Mouse (Mus musculus) G1E (cell line): ENCODE results near the gene Hoxd13. TPM values are rescaled to one million over a fixed set of nuclear protein-coding genes. Genes with fewer than 3 reads are reported as not detected.

Experiments
- ATAC-seq: 2 replicates; pipeline ENCODE4 v1.8.0; 2016; ENCODE audit warnings: mild to moderate bottlenecking; ENCODE audit not compliant: insufficient number of reproducible peaks, poor library complexity, low FRiP score, severe bottlenecking; ENCODE audit errors: extremely low read depth
- DNase-seq: peaks from one replicate; pipeline ENCODE4 v3.0.0; 2012; ENCODE audit warnings: low spot score
- H3K27me3 ChIP-seq: 2 replicates; pipeline ENCODE4 v1.6.1; 2012; ENCODE audit warnings: mild to moderate bottlenecking, low read length, inconsistent platforms; ENCODE audit not compliant: insufficient read depth
- H3K36me3 ChIP-seq: replicated peaks from 2 replicates; pipeline ENCODE3; 2012; ENCODE audit warnings: mild to moderate bottlenecking, inconsistent platforms
- H3K4me1 ChIP-seq: 2 replicates; pipeline ENCODE4 v1.6.1; 2012; ENCODE audit warnings: low read depth, low read length, inconsistent platforms, mixed read lengths; ENCODE audit not compliant: insufficient read depth
- H3K4me3 ChIP-seq: 2 replicates; pipeline ENCODE4 v1.5.1; 2012; ENCODE audit warnings: low read depth, mild to moderate bottlenecking, inconsistent platforms, low read length, moderate library complexity, mixed read lengths
- H3K9me3 ChIP-seq: replicated peaks from 2 replicates; pipeline ENCODE4 v1.6.1; 2012; ENCODE audit warnings: inconsistent platforms
- CTCF ChIP-seq: IDR thresholded peaks from 2 replicates; pipeline ENCODE4 v1.5.1; 2012; ENCODE audit warnings: low read depth, low read length, inconsistent platforms, mixed read lengths
- GATA1 ChIP-seq: IDR thresholded peaks from 2 replicates; pipeline ENCODE4 v1.6.1; 2012; ENCODE audit warnings: borderline replicate concordance, low read length, inconsistent platforms, mixed read lengths
- GATA2 ChIP-seq: IDR thresholded peaks from 2 replicates; pipeline ENCODE4 v1.6.1; 2012; ENCODE audit warnings: low read depth, low read length, inconsistent platforms, borderline replicate concordance
- POLR2AphosphoS5 ChIP-seq: IDR thresholded peaks from 2 replicates; pipeline ENCODE4 v1.6.1; 2012; ENCODE audit warnings: low read depth, low read length, inconsistent platforms; ENCODE audit not compliant: insufficient replicate concordance
- TAL1 ChIP-seq: conservative IDR thresholded peaks from 2 replicates; pipeline ENCODE4 v1.6.1; 2012; ENCODE audit warnings: low read depth, low read length, inconsistent platforms, mixed read lengths
- polyA plus RNA-seq: library from polyadenylated mRNA; stranded (reverse); fragments of >175 nt; gene quantifications from 2 replicates; pipeline ENCODE4 v1.2.3, GENCODE M21; 2012
- total RNA-seq, 2 experiments: library from RNA; stranded (forward) in 1 of 2; stranded (reverse) in 1 of 2; fragments of 200-1000 nt in 1 of 2; fragments of >200 nt in 1 of 2; fragmentation: Nextera tagmentation in 1 of 2; gene quantifications; 2 replicates each; pipeline ENCODE4 v1.2.3; 2014 to 2017

Gene Hoxd13
- total and polyA plus RNA-seq, 3 experiments = 0.05 TPM; not detected in 2

DNA sequence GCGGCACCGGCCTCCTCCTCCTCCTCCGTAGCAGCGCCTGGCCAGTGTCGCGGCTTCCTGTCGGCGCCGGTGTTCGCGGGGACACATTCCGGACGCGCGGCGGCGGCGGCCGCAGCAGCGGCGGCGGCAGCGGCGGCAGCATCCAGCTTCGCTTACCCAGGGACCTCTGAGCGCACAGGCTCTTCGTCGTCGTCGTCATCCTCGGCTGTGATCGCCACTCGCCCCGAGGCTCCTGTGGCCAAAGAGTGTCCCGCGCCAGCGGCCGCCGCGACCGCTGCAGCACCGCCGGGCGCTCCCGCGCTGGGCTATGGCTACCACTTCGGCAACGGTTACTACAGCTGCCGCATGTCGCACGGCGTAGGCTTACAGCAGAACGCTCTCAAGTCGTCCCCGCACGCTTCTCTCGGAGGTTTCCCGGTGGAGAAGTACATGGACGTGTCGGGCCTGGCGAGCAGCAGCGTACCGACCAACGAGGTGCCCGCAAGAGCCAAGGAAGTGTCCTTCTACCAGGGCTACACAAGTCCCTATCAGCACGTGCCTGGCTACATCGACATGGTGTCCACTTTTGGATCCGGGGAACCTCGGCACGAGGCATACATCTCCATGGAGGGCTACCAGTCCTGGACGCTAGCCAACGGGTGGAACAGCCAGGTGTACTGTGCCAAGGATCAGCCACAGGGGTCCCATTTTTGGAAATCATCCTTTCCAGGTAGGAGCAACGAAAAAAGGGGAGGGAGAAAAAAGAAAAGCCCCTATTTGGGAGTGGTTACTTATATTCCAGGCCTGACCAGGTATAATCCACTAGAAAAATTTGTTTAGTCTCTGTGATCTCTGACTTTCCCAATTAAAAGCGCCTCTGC lies 490 bp downstream of the Hoxd13 start:
- Histone ChIP-seq H3K4me3 (no peak overlapping the region; the same call in 1 of the 2 replicates), H3K9me3 (peaks cover 9% of the 10 kb centered on the region), H3K36me3 (no peaks in the 10 kb centered on the region), H3K4me1 (peaks cover 10% of the 10 kb centered on the region), H3K27me3 (peaks cover 33% of the 10 kb centered on the region)
- TF ChIP-seq POLR2AphosphoS5 = no peak
- no peak for TF ChIP-seq GATA1
- TF ChIP-seq CTCF = no peak
- no peak for TF ChIP-seq TAL1
- no peak for TF ChIP-seq GATA2
- ATAC-seq (no peak), DNase-seq (no peak)

DNA sequence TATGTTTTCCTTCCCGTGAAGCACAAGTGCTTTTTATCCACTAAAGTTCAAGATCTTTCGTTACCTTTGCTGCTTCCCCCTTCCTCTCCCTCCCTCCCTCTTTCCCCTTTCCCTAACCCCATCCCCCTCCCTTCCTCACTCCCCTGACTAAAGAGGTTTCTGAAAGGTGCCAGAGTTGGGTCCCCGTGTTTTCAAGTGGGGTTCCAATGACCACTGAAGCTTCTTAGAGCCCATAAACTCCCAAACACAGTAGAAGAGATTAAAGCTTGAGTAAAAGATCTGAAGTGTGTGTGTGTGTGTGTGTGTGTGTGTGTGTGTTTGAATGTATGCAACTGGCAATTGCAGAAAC lies 1.1 kb downstream of the Hoxd13 start:
- Histone ChIP-seq H3K4me1 (peaks cover 10% of the 10 kb centered on the region), H3K36me3 (no peaks in the 10 kb centered on the region), H3K9me3 (peaks cover 9% of the 10 kb centered on the region), H3K27me3 (peaks cover 36% of the 10 kb centered on the region), H3K4me3 (no peak overlapping the region)
- DNase-seq (no peak), ATAC-seq (no peak)
- TF ChIP-seq GATA2 = no peak
- no peak for TF ChIP-seq CTCF
- TF ChIP-seq POLR2AphosphoS5 = no peak
- no peak for TF ChIP-seq TAL1
- no peak for TF ChIP-seq GATA1

DNA sequence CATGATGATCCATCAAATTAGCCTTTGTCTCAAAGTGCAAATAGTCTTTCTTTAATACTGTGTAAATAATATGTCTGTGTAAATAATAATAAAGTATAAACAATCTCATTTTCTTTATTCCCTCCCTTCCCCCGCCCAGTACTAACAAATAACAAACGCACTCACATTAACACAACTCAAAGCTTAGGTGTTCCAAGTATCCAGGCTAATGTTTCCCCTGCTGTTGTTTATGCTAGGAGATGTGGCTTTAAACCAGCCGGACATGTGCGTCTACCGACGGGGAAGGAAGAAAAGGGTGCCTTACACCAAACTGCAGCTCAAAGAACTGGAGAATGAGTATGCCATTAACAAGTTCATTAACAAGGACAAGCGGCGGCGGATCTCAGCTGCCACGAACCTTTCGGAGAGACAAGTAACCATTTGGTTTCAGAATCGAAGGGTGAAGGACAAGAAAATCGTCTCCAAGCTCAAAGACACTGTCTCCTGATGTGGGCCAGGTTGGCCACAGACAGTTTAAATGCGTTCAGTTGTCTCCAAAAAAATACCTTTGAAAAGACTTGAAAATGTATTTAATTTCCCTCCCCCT lies 1.6 kb downstream of the Hoxd13 start:
- ATAC-seq = no peak
- DNase-seq = no peak
- peaks cover 9% of the 10 kb centered on the region for H3K9me3 ChIP-seq

DNA sequence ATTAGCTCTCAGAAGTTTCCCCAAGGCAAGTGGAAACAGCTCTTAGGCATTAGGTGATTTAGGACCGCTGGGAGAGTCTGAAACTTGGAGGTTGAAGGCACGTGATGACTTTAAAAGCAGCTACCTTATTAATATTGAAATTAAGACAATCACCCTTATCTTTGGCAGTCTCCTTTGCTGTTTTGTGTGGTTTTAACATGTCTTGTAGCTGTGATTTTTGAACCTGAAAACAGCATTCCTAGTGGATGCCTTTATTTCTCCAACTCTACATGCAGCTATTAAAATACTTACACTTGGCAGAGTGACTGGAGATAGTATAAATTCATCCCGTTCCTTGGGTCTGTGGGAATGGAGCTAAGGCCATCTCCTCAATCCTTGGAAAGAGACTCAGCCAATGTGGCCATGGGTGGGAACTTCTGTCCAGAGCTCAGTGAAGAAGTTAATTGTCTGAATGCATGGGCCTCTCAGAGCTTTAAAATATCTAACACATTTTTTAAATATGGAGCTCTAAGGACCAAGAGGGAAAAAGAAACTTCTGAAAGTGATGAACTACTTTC lies 2.6 kb downstream of the Hoxd13 start:
- TF ChIP-seq GATA1 (no peak), GATA2 (no peak), POLR2AphosphoS5 (no peak), CTCF (no peak), TAL1 (no peak)
- peaks cover 9% of the 10 kb centered on the region for H3K9me3 ChIP-seq
- H3K36me3 ChIP-seq = no peaks in the 10 kb centered on the region
- H3K27me3 ChIP-seq = peaks cover 45% of the 10 kb centered on the region
- DNase-seq (no peak), ATAC-seq (no peak)
- H3K4me3 ChIP-seq = no peak overlapping the region
- H3K4me1 ChIP-seq = peaks cover 10% of the 10 kb centered on the region

More for the DNA sequence above, 1.6 kb downstream of the Hoxd13 start:
- Histone ChIP-seq H3K4me3 (no peak overlapping the region), H3K27me3 (peaks cover 38% of the 10 kb centered on the region), H3K4me1 (peaks cover 10% of the 10 kb centered on the region), H3K36me3 (no peaks in the 10 kb centered on the region)
- no peak for TF ChIP-seq GATA1

DNA sequence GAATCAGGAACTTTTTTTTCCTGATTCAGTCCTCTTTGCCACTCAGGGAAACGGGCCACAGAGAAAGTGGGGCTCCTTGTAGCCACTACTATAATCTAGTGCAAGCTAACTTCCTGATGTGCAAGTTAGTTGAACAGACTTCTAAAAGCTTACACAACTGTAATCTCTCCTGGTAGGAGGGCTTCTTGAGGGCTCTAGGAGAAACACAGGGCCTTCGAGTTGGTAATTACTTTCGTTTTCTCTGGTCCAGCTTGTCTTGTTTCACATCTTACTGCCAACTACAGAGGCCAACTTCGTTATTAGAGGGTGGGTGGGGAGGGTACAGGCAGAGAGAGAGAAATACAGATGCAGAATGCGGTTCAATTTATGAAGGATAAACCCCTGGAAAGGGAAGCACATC lies 3.7 kb downstream of the Hoxd13 start:
- no peak for TF ChIP-seq GATA2
- TF ChIP-seq POLR2AphosphoS5 = no peak
- TF ChIP-seq TAL1 = no peak
- no peak for TF ChIP-seq CTCF
- no peak for TF ChIP-seq GATA1
- DNase-seq = no peak
- H3K9me3 ChIP-seq = peaks cover 9% of the 10 kb centered on the region
- ATAC-seq = no peak
- H3K4me3 ChIP-seq = no peak overlapping the region
- peaks cover 10% of the 10 kb centered on the region for H3K4me1 ChIP-seq
- H3K36me3 ChIP-seq = no peaks in the 10 kb centered on the region
- H3K27me3 ChIP-seq = peaks cover 51% of the 10 kb centered on the region

DNA sequence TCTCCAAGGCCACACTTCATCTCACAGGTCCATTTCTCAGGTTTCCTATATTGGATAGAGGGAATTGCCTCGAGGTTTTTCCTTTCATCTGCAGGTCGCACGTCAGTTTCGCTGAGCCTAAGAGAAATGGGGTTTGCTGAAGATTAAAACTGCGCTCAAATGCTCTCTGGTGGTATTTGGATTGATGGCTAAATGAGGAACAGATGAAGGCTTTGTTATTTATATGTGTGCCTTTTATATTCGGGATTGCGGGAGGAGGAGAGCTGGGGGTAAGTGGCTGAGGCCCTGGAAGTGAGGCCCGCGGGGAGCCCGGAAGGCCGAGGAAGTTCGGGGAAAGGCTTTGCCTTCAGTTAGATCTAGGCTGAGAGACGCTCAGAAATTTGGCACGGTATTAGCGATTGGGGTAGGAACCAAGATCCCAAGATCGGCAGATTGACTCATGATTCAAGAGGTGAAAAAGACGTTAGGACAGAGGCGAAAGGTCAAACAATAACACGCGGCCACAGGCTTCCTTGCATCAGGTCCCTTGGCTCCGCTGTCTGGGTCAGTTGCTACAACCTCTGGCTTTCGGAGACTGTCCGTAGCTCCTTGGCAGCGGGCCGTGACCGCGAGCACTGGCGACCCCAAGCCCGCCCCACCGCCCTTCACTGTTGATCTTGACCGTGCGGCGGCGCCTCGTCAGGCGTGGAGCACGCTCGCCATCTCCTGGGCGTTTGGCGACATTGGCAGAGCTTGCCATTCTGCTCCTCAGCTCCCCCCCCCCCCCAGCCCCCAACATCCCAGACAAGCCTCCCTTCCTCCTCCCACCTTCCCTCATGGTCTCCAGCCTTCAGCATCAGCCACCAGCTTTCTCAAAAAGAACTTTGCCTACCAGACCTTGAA lies 4.6 kb downstream of the Hoxd13 start:
- no peak for TF ChIP-seq GATA2
- TF ChIP-seq TAL1 = no peak
- no peak for TF ChIP-seq CTCF
- no peak for TF ChIP-seq POLR2AphosphoS5
- TF ChIP-seq GATA1 = no peak
- Histone ChIP-seq H3K9me3 (peaks cover 9% of the 10 kb centered on the region), H3K27me3 (peaks cover 44% of the 10 kb centered on the region), H3K4me1 (peaks cover 10% of the 10 kb centered on the region), H3K36me3 (no peaks in the 10 kb centered on the region), H3K4me3 (peak overlapping the region; percentile 65; the same call in 1 of the 2 replicates)
- ATAC-seq (no peak), DNase-seq (peak; percentile 51)
